Mouse (Mus musculus) large intestine, adult 2 months (tissue): ENCODE measurements around the gene Ythdf1. TPM values are rescaled to one million over a fixed set of nuclear protein-coding genes. Genes with fewer than 3 reads are reported as not detected.

ENCODE experiments used
- DNase-seq: peaks from one replicate; pipeline ENCODE4 v3.0.0-alpha.2; 2012; ENCODE audit warnings: low read depth, low spot score
- WGBS: fragments of 180-500 bp; shearing (Covaris S2); methylation state at CpG from one replicate; pipeline ENCODE4 v1.1.7; 2018; 5-methylcytosine and 5-hydroxymethylcytosine counted together
- polyA plus RNA-seq: library from polyadenylated mRNA; depleted of rRNA; stranded (reverse); fragments of >200 nt; gene quantifications from 2 replicates; pipeline ENCODE4 v1.2.3, GENCODE M21; 2012; rRNA removed

Gene Ythdf1
- polyA plus RNA-seq, 1 experiment = 26.5 TPM

- WGBS = 7% methylated on average over 19 of the region's 19 CpGs
- DNase-seq = no peak
These were observed 31.4 kb downstream of the Ythdf1 start for GRCm38 (mm10) chr2:180889271-180889920.

DNA sequence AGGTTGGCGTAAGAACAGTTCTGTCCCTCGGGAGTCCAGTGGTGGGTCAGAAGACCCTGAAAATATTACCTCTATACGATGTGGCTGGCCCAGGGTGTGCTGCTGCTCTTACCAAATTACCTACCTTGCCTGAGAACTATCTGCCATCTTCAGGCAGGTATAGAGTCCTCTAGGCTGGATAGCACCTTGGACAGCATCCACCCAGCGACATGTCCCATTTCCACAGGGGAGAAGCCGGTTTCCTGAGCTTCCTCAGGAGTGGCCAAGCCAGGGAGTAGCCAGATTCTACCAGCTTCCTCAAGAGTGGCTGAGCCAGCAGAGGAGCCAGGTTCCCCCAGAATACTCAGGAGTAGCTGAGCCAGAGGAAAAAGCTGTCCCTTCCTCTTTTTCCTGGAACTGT, 35.5 kb downstream of the Ythdf1 start:
- no peak for DNase-seq
- 51% methylated on average over 5 of the region's 5 CpGs for WGBS

- 44% methylated on average over 9 of the region's 9 CpGs for WGBS
- no peak for DNase-seq
These were observed 39.5 kb downstream of the Ythdf1 start for GRCm38 (mm10) chr2:180881281-180881680.

- no peak for DNase-seq
- 58% methylated on average over 7 of the region's 7 CpGs for WGBS
These were observed 41.2 kb downstream of the Ythdf1 start for GRCm38 (mm10) chr2:180879365-180880067.

- 40% methylated on average over 3 of the region's 3 CpGs for WGBS
These were observed 50.7 kb downstream of the Ythdf1 start for GRCm38 (mm10) chr2:180870006-180870405.

GRCm38 (mm10) chr2:180861561-180861960, 59.2 kb downstream of the Ythdf1 start:
- WGBS = 79% methylated on average over 12 of the region's 12 CpGs
- DNase-seq = no peak

More at GRCm38 (mm10) chr2:180870006-180870405, 50.7 kb downstream of the Ythdf1 start:
- no peak for DNase-seq

DNA sequence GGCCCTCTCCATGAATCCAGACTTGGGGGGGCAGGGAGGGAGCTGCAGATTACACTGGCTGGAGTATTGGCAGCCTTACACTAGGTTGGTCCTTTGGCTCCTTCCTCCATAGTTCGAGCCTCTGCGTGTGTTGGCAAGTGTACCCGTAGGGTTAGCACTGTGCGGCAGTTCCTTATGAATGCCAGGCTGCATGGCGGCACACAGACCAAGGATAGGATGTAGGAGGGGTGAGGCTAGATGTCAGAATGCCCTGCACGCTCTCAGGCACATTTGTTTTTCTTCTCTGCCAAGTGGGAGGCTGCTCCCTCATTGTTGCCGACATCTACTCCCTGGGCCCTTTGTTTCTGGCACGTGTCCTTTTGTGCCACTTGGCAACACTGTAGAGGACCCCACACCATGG, 63.6 kb downstream of the Ythdf1 start:
- DNase-seq = no peak

DNA sequence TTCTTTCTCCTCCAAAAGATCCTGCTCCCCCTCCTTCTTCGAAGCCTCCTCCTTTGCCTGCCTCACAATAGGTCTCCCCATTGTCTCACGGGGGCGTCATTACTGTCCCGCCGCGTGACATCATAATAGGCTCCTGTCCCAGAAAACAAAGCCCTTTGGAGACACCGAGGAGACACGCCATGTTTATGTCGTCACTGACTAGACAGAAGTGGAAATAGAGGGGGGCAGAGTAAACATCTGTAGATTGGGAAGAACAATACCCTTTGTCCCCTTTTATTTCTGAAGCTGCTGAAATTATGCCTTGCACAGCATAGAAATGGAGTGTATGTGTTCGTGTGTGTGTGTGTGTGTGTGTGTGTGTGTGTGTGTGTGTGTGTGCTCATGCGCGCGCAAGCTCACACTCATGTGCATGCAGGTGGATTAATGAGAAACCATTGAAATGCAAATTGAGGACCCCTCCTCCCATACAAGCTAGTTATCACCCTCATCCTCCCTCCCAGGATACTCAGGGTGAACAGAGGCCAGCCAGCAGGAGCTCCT, 65.7 kb downstream of the Ythdf1 start:
- 10% methylated on average over 13 of the region's 13 CpGs for whole genome bisulfite sequencing
- DNase-seq = no peak

More for the DNA sequence above, 63.6 kb downstream of the Ythdf1 start:
- WGBS = 77% methylated on average over 8 of the region's 8 CpGs

Other genes with a start within 250 kb of the Ythdf1 start
- 8.3 and 14.7 TPM in 2 replicates for gene Dido1, start 210.9 kb downstream of the Ythdf1 start, polyA plus RNA-seq
- gene Gid8, start 210.8 kb downstream of the Ythdf1 start, polyA plus RNA-seq = 35.7 and 35.8 TPM in 2 replicates
- 19.1 and 19.9 TPM in 2 replicates for gene Slc17a9, start 195.7 kb downstream of the Ythdf1 start, polyA plus RNA-seq
- gene Bhlhe23, start 144.0 kb downstream of the Ythdf1 start, polyA plus RNA-seq = not detected in 2 replicates
- gene Birc7, start 8.1 kb upstream of the Ythdf1 start, polyA plus RNA-seq = not detected in 2 replicates
- gene Nkain4, start 33.8 kb upstream of the Ythdf1 start, polyA plus RNA-seq = 4.1 and 8.3 TPM in 2 replicates
- gene Arfgap1, start 46.3 kb upstream of the Ythdf1 start, polyA plus RNA-seq = 41.1 and 48.9 TPM in 2 replicates
- gene Col20a1, start 65.6 kb upstream of the Ythdf1 start, polyA plus RNA-seq = 1.8 and 2.3 TPM in 2 replicates
- 0.05 and 0.08 TPM in 2 replicates for gene Chrna4, start 122.6 kb upstream of the Ythdf1 start, polyA plus RNA-seq
- gene Kcnq2, start 214.4 kb upstream of the Ythdf1 start, polyA plus RNA-seq = 0.37 and 0.43 TPM in 2 replicates
- 3.4 and 3.9 TPM in 2 replicates for gene Eef1a2, start 236.1 kb upstream of the Ythdf1 start, polyA plus RNA-seq